Comparison of ENCODE assay signal across 17 mouse cellular contexts in genomic region chr9:107959896-107960295, GRCm38 (mm10). TPM values are rescaled to one million over a fixed set of nuclear protein-coding genes. Genes with fewer than 3 reads are reported as not detected.
DNase-seq lines count a peak whose midpoint lies in the region; ATAC-seq and TF ChIP-seq lines count a peak whose summit lies in the region.
"Had no signal": no experiment of that assay in that cellular context is flagged by ENCODE, and none has a peak within 500 bp of the region (broad histone marks: within the 10 kb centered on the region; RNA-seq: fewer than 3 reads in every experiment).

No protein-coding gene starts in this region.

- no peak overlapping the region for H3K4me3 ChIP-seq in hindbrain, embryonic 13.5 days
- no peak overlapping the region for H3K4me3 ChIP-seq in hindbrain, embryonic 11.5 days (ENCODE audit: low read depth, low read length)
- no peak overlapping the region for H3K4me3 ChIP-seq in lung, postnatal 0 days (ENCODE audit: low read depth, low read length)
- no peak overlapping the region for H3K4me3 ChIP-seq in midbrain, embryonic 15.5 days
- H3K4me3 ChIP-seq in intestine, postnatal 0 days (ENCODE audit: low read depth, low read length): no peak overlapping the region
- H3K4me3 ChIP-seq: gastrocnemius, adult 2 months; limb, embryonic 12.5 days; neural tube, embryonic 13.5 days had no signal

- no peak overlapping the region for H3K4me2 ChIP-seq in hindbrain, embryonic 13.5 days
- H3K4me2 ChIP-seq in hindbrain, embryonic 11.5 days (replicated peaks; ENCODE audit: low read depth, low read length): no peak overlapping the region
- no peak overlapping the region for H3K4me2 ChIP-seq in lung, postnatal 0 days (replicated peaks; ENCODE audit: low read depth, low read length)
- H3K4me2 ChIP-seq in midbrain, embryonic 15.5 days: no peak overlapping the region
- no peak overlapping the region for H3K4me2 ChIP-seq in intestine, postnatal 0 days (replicated peaks; ENCODE audit: low read depth)
- H3K4me2 ChIP-seq: limb, embryonic 12.5 days; neural tube, embryonic 13.5 days had no signal

- DNase-seq in hindbrain, embryonic 11.5 days (ENCODE audit: low spot score): no peak
- DNase-seq in lung, postnatal 0 days (ENCODE audit: low spot score): no peak
- DNase-seq in lung, postnatal 25 days (ENCODE audit: low spot score): no peak
- DNase-seq in adrenal gland, postnatal 25 days: peak; percentile 37
- DNase-seq: cerebellum, adult 9-11 months; embryo, embryonic 11 days; gastrocnemius, adult 2 months; right cerebral cortex, postnatal 25 days had no signal

- H3K36me3 ChIP-seq in hindbrain, embryonic 13.5 days: peaks cover 9% of the 10 kb centered on the region; the same call in 1 of the 2 replicates
- H3K36me3 ChIP-seq in hindbrain, embryonic 11.5 days (ENCODE audit: control insufficient read depth, insufficient read depth, low read length): no peaks in the 10 kb centered on the region; the same call in 1 of the 2 replicates
- no peaks in the 10 kb centered on the region for H3K36me3 ChIP-seq in lung, postnatal 0 days (ENCODE audit: insufficient read depth, low read length)
- H3K36me3 ChIP-seq in midbrain, embryonic 15.5 days (replicated peaks): no peaks in the 10 kb centered on the region
- H3K36me3 ChIP-seq in intestine, postnatal 0 days (ENCODE audit: control insufficient read depth, insufficient read depth): peaks cover 8% of the 10 kb centered on the region; the same call in 1 of the 2 replicates

- WGBS in hindbrain, embryonic 13.5 days: 73% methylated on average over 6 of the region's 6 CpGs
- WGBS in hindbrain, embryonic 11.5 days: 71% methylated on average over 6 of the region's 6 CpGs
- WGBS in lung, postnatal 0 days: 50% methylated on average over 6 of the region's 6 CpGs
- 47% methylated on average over 6 of the region's 6 CpGs for WGBS in midbrain, embryonic 15.5 days
- WGBS in intestine, postnatal 0 days: 64% methylated on average over 6 of the region's 6 CpGs

- TF ChIP-seq EP300 in lung, postnatal 0 days (IDR thresholded peaks at IDR 0.05): no peak

- TF ChIP-seq CTCF in lung, postnatal 0 days (IDR thresholded peaks at IDR 0.05): no peak
- TF ChIP-seq CTCF in intestine, postnatal 0 days (IDR thresholded peaks at IDR 0.05; ENCODE audit: low read depth): no peak

- H3K4me1 ChIP-seq in hindbrain, embryonic 13.5 days (replicated peaks): peaks cover 17% of the 10 kb centered on the region
- no peaks in the 10 kb centered on the region for H3K4me1 ChIP-seq in hindbrain, embryonic 11.5 days (replicated peaks; ENCODE audit: control insufficient read depth, insufficient read depth, low read length)
- H3K4me1 ChIP-seq in lung, postnatal 0 days (ENCODE audit: insufficient read depth, low read depth, low read length): no peaks in the 10 kb centered on the region
- peaks cover 28% of the 10 kb centered on the region for H3K4me1 ChIP-seq in midbrain, embryonic 15.5 days
- no peaks in the 10 kb centered on the region for H3K4me1 ChIP-seq in intestine, postnatal 0 days (replicated peaks; ENCODE audit: control insufficient read depth, insufficient read depth, low read length)
- H3K4me1 ChIP-seq: limb, embryonic 12.5 days had no signal

- H3K9me3 ChIP-seq in hindbrain, embryonic 13.5 days: no peaks in the 10 kb centered on the region
- no peaks in the 10 kb centered on the region for H3K9me3 ChIP-seq in hindbrain, embryonic 11.5 days (ENCODE audit: control insufficient read depth, low read length)
- H3K9me3 ChIP-seq in lung, postnatal 0 days (ENCODE audit: low read length): no peaks in the 10 kb centered on the region
- no peaks in the 10 kb centered on the region for H3K9me3 ChIP-seq in midbrain, embryonic 15.5 days
- no peaks in the 10 kb centered on the region for H3K9me3 ChIP-seq in intestine, postnatal 0 days (ENCODE audit: control insufficient read depth)
- H3K9me3 ChIP-seq: limb, embryonic 12.5 days; neural tube, embryonic 13.5 days had no signal

- no peak overlapping the region for H3K27ac ChIP-seq in hindbrain, embryonic 13.5 days
- no peak overlapping the region for H3K27ac ChIP-seq in hindbrain, embryonic 11.5 days (ENCODE audit: low read depth, low read length)
- H3K27ac ChIP-seq in lung, postnatal 0 days (ENCODE audit: low read length): no peak overlapping the region
- H3K27ac ChIP-seq in midbrain, embryonic 15.5 days: peak overlapping the region; percentile 87
- H3K27ac ChIP-seq in intestine, postnatal 0 days (ENCODE audit: low read depth, low read length): no peak overlapping the region; the same call in 1 of the 2 replicates
- H3K27ac ChIP-seq: gastrocnemius, adult 2 months; kidney, postnatal 0 days; limb, embryonic 12.5 days had no signal

- peak overlapping the region; percentile 49; the same call in 1 of the 2 replicates for H3K9ac ChIP-seq in hindbrain, embryonic 13.5 days
- H3K9ac ChIP-seq in hindbrain, embryonic 11.5 days (ENCODE audit: low read depth, low read length): no peak overlapping the region
- H3K9ac ChIP-seq in lung, postnatal 0 days (replicated peaks; ENCODE audit: low read depth): no peak overlapping the region
- H3K9ac ChIP-seq in midbrain, embryonic 15.5 days: no peak overlapping the region
- H3K9ac ChIP-seq in intestine, postnatal 0 days (ENCODE audit: low read depth, low read length): no peak overlapping the region
- H3K9ac ChIP-seq: limb, embryonic 12.5 days; neural tube, embryonic 13.5 days had no signal

- ATAC-seq in hindbrain, embryonic 13.5 days (ENCODE audit: low FRiP score): no peak
- no peak for ATAC-seq in hindbrain, embryonic 11.5 days (ENCODE audit: low FRiP score)
- ATAC-seq in lung, postnatal 0 days: peak; percentile 16; the same call in 1 of the 2 replicates
- no peak; the same call in 1 of the 2 replicates for ATAC-seq in midbrain, embryonic 15.5 days (replicated peaks)
- ATAC-seq in intestine, postnatal 0 days: no peak
- ATAC-seq: intestine, embryonic 16.5 days had no signal

- H3K27me3 ChIP-seq in hindbrain, embryonic 13.5 days: no peaks in the 10 kb centered on the region
- H3K27me3 ChIP-seq in hindbrain, embryonic 11.5 days (ENCODE audit: control insufficient read depth, insufficient read depth, low read length): no peaks in the 10 kb centered on the region
- no peaks in the 10 kb centered on the region for H3K27me3 ChIP-seq in lung, postnatal 0 days (replicated peaks; ENCODE audit: insufficient read depth, low read length)
- H3K27me3 ChIP-seq in midbrain, embryonic 15.5 days (replicated peaks): no peaks in the 10 kb centered on the region
- no peaks in the 10 kb centered on the region for H3K27me3 ChIP-seq in intestine, postnatal 0 days (replicated peaks; ENCODE audit: control insufficient read depth, insufficient read depth, low read length)
- H3K27me3 ChIP-seq: limb, embryonic 12.5 days; neural tube, embryonic 13.5 days had no signal

RNA-seq across cellular contexts. Expression of gene Traip, which starts 10.0 kb away (rescaled TPM):
- 7.7 and 9.5 TPM in 2 replicates for polyA plus RNA-seq in hindbrain, embryonic 13.5 days (2015; fragmentation: Nextera tagmentation; extraction: Ambion mirVana)
- polyA plus RNA-seq in hindbrain, embryonic 11.5 days (2014; fragmentation: Nextera tagmentation; extraction: Ambion mirVana): 21.8 and 22.6 TPM in 2 replicates
- polyA plus RNA-seq in lung, postnatal 0 days (2015; fragmentation: Nextera tagmentation; extraction: Ambion mirVana): 2.2 and 2.6 TPM in 2 replicates
- 5.1 and 5.3 TPM in 2 replicates for total RNA-seq in adrenal gland, postnatal 25 days (2021)
- polyA plus RNA-seq in midbrain, embryonic 15.5 days (2015; fragmentation: Nextera tagmentation; extraction: Ambion mirVana): 10.1 and 10.2 TPM in 2 replicates
- 3.2 and 3.7 TPM in 2 replicates for polyA plus RNA-seq in intestine, postnatal 0 days (2015; fragmentation: Nextera tagmentation; extraction: Ambion mirVana)

RNA-seq across cellular contexts. Expression of gene Uba7, which starts 15.4 kb away (rescaled TPM):
- 4.8 and 5.8 TPM in 2 replicates for polyA plus RNA-seq in hindbrain, embryonic 13.5 days (2015; fragmentation: Nextera tagmentation; extraction: Ambion mirVana)
- polyA plus RNA-seq in hindbrain, embryonic 11.5 days (2014; fragmentation: Nextera tagmentation; extraction: Ambion mirVana): 7.4 and 12.4 TPM in 2 replicates
- polyA plus RNA-seq in lung, postnatal 0 days (2015; fragmentation: Nextera tagmentation; extraction: Ambion mirVana): 33.2 and 33.3 TPM in 2 replicates
- total RNA-seq in adrenal gland, postnatal 25 days (2021): 19.0 and 22.2 TPM in 2 replicates
- 5.9 and 6.7 TPM in 2 replicates for polyA plus RNA-seq in midbrain, embryonic 15.5 days (2015; fragmentation: Nextera tagmentation; extraction: Ambion mirVana)
- 43.8 and 50.6 TPM in 2 replicates for polyA plus RNA-seq in intestine, postnatal 0 days (2015; fragmentation: Nextera tagmentation; extraction: Ambion mirVana)

RNA-seq across cellular contexts. Expression of gene Gm20661, which starts 23.0 kb away (rescaled TPM):
- polyA plus RNA-seq in hindbrain, embryonic 13.5 days (2015; fragmentation: Nextera tagmentation; extraction: Ambion mirVana): 1.1 and 1.4 TPM in 2 replicates
- polyA plus RNA-seq in hindbrain, embryonic 11.5 days (2014; fragmentation: Nextera tagmentation; extraction: Ambion mirVana): 1.8 and 1.9 TPM in 2 replicates
- 1.8 and 3.6 TPM in 2 replicates for polyA plus RNA-seq in lung, postnatal 0 days (2015; fragmentation: Nextera tagmentation; extraction: Ambion mirVana)
- 0.46 TPM in 1 of 2 replicates, not detected in the other for total RNA-seq in adrenal gland, postnatal 25 days (2021)
- polyA plus RNA-seq in midbrain, embryonic 15.5 days (2015; fragmentation: Nextera tagmentation; extraction: Ambion mirVana): 0.88 and 1.6 TPM in 2 replicates
- 0.39 and 0.88 TPM in 2 replicates for polyA plus RNA-seq in intestine, postnatal 0 days (2015; fragmentation: Nextera tagmentation; extraction: Ambion mirVana)
- total RNA-seq: gastrocnemius, adult 2 months; granulocyte monocyte progenitor cell, adult 5-6 weeks; monocyte, adult 5-6 weeks had no signal

RNA-seq across cellular contexts. Expression of gene Camkv, which starts 24.4 kb away (rescaled TPM):
- polyA plus RNA-seq in hindbrain, embryonic 13.5 days (2015; fragmentation: Nextera tagmentation; extraction: Ambion mirVana): 12.4 and 13.3 TPM in 2 replicates
- polyA plus RNA-seq in hindbrain, embryonic 11.5 days (2014; fragmentation: Nextera tagmentation; extraction: Ambion mirVana): 3.6 and 4.5 TPM in 2 replicates
- 0.12 and 0.35 TPM in 2 replicates for polyA plus RNA-seq in lung, postnatal 0 days (2015; fragmentation: Nextera tagmentation; extraction: Ambion mirVana)
- 2.4 and 3.1 TPM in 2 replicates for total RNA-seq in adrenal gland, postnatal 25 days (2021)
- 66.7 and 67.3 TPM in 2 replicates for polyA plus RNA-seq in midbrain, embryonic 15.5 days (2015; fragmentation: Nextera tagmentation; extraction: Ambion mirVana)
- 0.37 and 0.42 TPM in 2 replicates for polyA plus RNA-seq in intestine, postnatal 0 days (2015; fragmentation: Nextera tagmentation; extraction: Ambion mirVana)
- total RNA-seq: granulocyte monocyte progenitor cell, adult 5-6 weeks; monocyte, adult 5-6 weeks had no signal

RNA-seq across cellular contexts. Expression of gene Inka1, which starts 25.8 kb away (rescaled TPM):
- 20.2 and 21.3 TPM in 2 replicates for polyA plus RNA-seq in hindbrain, embryonic 13.5 days (2015; fragmentation: Nextera tagmentation; extraction: Ambion mirVana)
- 56.4 and 61.9 TPM in 2 replicates for polyA plus RNA-seq in hindbrain, embryonic 11.5 days (2014; fragmentation: Nextera tagmentation; extraction: Ambion mirVana)
- 65.0 and 68.5 TPM in 2 replicates for polyA plus RNA-seq in lung, postnatal 0 days (2015; fragmentation: Nextera tagmentation; extraction: Ambion mirVana)
- total RNA-seq in adrenal gland, postnatal 25 days (2021): 5.7 and 6.4 TPM in 2 replicates
- 15.1 and 17.1 TPM in 2 replicates for polyA plus RNA-seq in midbrain, embryonic 15.5 days (2015; fragmentation: Nextera tagmentation; extraction: Ambion mirVana)
- 17.3 and 19.4 TPM in 2 replicates for polyA plus RNA-seq in intestine, postnatal 0 days (2015; fragmentation: Nextera tagmentation; extraction: Ambion mirVana)
